Mouse (Mus musculus) olfactory bulb, adult 2 months (tissue): Measurements from ENCODE around the gene Tmem170.

ENCODE experiments used
- CTCF ChIP-seq: fragments of 200-500 bp; IDR thresholded peaks from 2 replicates; pipeline ENCODE4 v1.5.1; 2012; ENCODE audit warnings: low read depth, mild to moderate bottlenecking, low read length, moderate library complexity; ENCODE audit not compliant: insufficient read depth
- POLR2A ChIP-seq: fragments of 200-500 bp; IDR thresholded peaks from 2 replicates; pipeline ENCODE4 v1.6.1; 2012; ENCODE audit warnings: mild to moderate bottlenecking, low read depth, low read length, moderate library complexity; ENCODE audit not compliant: insufficient read depth

- no peak for TF ChIP-seq POLR2A
- no peak for TF ChIP-seq CTCF
Measured at GRCm38 (mm10) chr8:111883615-111884014, 7.1 kb upstream of the Tmem170 start.
